Mouse (Mus musculus) spleen, postnatal 10 days (tissue): ENCODE measurements at regions not wholly inside any gene's neighbourhood (a gene's known extent, or its start where the extent isn't known, plus 50 kb on each side); places are given as distances from the start of the nearest gene placed in this dataset.

Source experiments
- DNase-seq, 2 experiments: peaks; one replicate each; pipeline ENCODE4 v3.0.0; 2021 to 2022; ENCODE audit warnings: low spot score in 2 of 2

- DNase-seq, result no peak
These were observed 545.2 kb upstream of the N6amt1 start for GRCm38 (mm10) chr16:86808644-86809324.

GRCm38 (mm10) chr16:86806374-86806773, 547.6 kb upstream of the N6amt1 start:
- no peak for DNase-seq

- no peak for DNase-seq
These were observed 577.9 kb upstream of the N6amt1 start for GRCm38 (mm10) chr16:86776086-86776485.

- no peak for DNase-seq
These were observed 581.4 kb upstream of the N6amt1 start for GRCm38 (mm10) chr16:86772586-86772985.

- no peak for DNase-seq
These were observed 585.1 kb upstream of the N6amt1 start for GRCm38 (mm10) chr16:86768912-86769311.

- DNase-seq, result no peak
These were observed 585.6 kb upstream of the N6amt1 start for GRCm38 (mm10) chr16:86768355-86768754.

- no peak for DNase-seq
These were observed 588.0 kb upstream of the N6amt1 start for GRCm38 (mm10) chr16:86765974-86766373.

GRCm38 (mm10) chr16:86741236-86741635, 612.7 kb upstream of the N6amt1 start:
- DNase-seq, result no peak

GRCm38 (mm10) chr16:86718982-86719771, 634.8 kb upstream of the N6amt1 start:
- no peak for DNase-seq

GRCm38 (mm10) chr16:86718353-86718752, 635.6 kb upstream of the N6amt1 start:
- no peak for DNase-seq

GRCm38 (mm10) chr16:86701700-86702099, 652.3 kb upstream of the N6amt1 start:
- DNase-seq, result no peak

GRCm38 (mm10) chr16:86694497-86694896, 659.5 kb upstream of the N6amt1 start:
- DNase-seq, result no peak

GRCm38 (mm10) chr16:86659154-86659553, 694.8 kb upstream of the N6amt1 start:
- no peak for DNase-seq

GRCm38 (mm10) chr16:86647316-86647715, 706.7 kb upstream of the N6amt1 start:
- no peak for DNase-seq

- no peak for DNase-seq
These were observed 707.2 kb upstream of the N6amt1 start for GRCm38 (mm10) chr16:86646753-86647152.

GRCm38 (mm10) chr16:86645436-86645835, 708.5 kb upstream of the N6amt1 start:
- DNase-seq, result no peak

GRCm38 (mm10) chr16:86644912-86645312, 709.1 kb upstream of the N6amt1 start:
- DNase-seq, result no peak

- no peak for DNase-seq
These were observed 702.5 kb upstream of the Adamts5 start for GRCm38 (mm10) chr16:86604166-86604565.

- no peak for DNase-seq
These were observed 693.4 kb upstream of the Adamts5 start for GRCm38 (mm10) chr16:86594992-86595391.

- DNase-seq, result no peak
These were observed 684.4 kb upstream of the Adamts5 start for GRCm38 (mm10) chr16:86586044-86586443.

GRCm38 (mm10) chr16:86578281-86578680, 676.7 kb upstream of the Adamts5 start:
- no peak for DNase-seq

GRCm38 (mm10) chr16:86547465-86548043, 645.9 kb upstream of the Adamts5 start:
- no peak for DNase-seq

- DNase-seq, result no peak
These were observed 645.3 kb upstream of the Adamts5 start for GRCm38 (mm10) chr16:86546905-86547304.
